Mouse (Mus musculus) urinary bladder, adult 18-20 months (tissue): ENCODE measurements around the gene Pacsin2.
"Not testable (repeated sequence)": the region's sequence is repeated elsewhere in the genome, so short reads cannot be mapped to it uniquely, and the experiment has no call there.

ENCODE experiments used
- DNase-seq, 2 experiments: peaks; one replicate each; pipeline ENCODE4 v3.0.0; 2022; ENCODE audit warnings: low spot score in 2 of 2, mixed read lengths in 2 of 2

Pacsin2 gene

DNA sequence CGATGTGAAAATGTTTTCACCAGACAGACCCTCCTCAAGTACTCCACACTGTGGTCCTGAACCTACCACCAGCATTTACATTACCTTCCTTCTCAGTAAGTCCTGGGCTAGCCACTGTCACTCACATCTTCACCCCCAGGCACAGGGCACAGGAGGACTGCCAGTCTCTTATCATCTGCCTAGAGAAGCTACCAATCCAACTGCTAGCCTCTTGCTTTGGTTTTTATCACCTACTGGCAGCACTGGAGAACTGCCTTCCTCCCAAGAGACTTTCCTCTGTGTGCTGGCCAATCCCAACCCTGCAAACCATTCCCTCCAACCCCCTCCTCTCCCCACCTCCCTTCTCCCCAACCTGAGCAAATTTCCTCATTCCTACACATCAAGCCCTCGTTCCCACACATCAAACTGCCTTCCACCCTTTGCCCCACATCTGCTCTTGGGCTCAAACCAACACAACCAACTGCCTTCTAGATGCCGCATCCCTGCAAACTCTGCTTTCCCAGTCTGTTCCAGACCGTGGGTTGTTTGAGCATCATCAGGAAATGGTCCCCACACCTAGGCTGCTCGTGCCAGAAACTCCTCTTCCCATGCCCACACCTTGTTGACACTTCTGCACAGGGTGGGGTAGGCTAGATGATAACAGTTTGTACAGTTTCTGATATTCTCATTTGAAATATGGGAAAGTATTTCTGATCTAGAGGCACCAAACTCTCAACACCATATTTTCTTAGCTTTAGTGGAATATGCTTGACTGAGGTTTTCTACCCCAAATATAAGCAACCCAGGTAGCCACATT, 40.6 kb downstream of the Pacsin2 start:
- DNase-seq: no peak

DNA sequence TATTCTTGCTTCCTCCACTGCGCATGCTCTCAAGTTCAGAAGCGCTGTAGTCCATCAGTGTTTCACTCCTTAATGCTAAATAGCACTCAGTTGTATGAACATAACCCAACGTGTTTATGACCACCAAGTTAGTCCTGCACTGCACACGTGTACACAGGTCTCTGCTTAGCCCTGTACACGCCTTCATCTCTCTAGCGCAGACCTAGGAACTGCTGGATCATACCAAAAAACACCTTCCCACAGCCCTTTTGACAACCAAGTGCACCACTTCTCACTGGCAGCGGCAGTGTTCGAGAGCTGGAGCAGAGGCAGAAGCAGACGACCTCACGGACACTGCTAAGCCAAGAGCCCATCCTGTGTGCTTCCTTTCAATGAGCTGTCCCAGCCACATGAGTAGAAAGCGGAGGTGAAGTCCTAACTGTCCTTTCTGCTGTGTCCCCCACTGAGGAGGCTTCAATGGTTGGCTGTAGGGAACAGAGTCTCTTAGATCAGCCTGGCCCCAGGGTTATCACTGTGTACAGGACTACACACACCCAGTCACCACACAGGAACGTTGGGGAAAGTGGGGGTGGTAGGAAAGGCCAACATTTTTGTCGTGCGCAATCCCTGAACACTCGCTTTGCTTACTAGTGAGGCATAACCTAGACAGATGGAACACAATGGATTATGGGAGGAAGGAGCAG, 42.0 kb downstream of the Pacsin2 start:
- DNase-seq: no peak

GRCm38 (mm10) chr15:83419562-83419961, 44.8 kb downstream of the Pacsin2 start:
- DNase-seq: no peak

DNA sequence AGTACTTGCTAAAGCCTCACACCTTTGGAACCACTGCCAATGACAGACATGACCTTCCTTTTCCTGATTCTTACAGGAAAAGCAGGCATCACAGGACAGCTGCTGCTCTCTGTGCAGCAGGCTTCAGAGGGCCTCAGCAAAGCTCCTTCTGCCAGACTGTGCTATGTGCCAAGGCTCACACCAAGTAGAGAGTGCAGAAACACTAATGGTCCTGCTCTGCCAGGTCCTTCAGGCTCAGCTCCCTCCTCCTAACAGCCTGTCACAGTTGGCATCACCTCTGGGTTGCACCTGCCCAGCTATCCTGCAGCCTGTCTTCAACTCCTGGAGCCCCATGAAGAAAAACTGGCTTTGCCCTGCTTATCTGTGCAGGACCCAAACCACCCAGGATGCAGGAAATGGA, 45.7 kb downstream of the Pacsin2 start:
- DNase-seq: no peak

- no peak for DNase-seq
Observed at GRCm38 (mm10) chr15:83417916-83418315, 46.5 kb downstream of the Pacsin2 start.

DNA sequence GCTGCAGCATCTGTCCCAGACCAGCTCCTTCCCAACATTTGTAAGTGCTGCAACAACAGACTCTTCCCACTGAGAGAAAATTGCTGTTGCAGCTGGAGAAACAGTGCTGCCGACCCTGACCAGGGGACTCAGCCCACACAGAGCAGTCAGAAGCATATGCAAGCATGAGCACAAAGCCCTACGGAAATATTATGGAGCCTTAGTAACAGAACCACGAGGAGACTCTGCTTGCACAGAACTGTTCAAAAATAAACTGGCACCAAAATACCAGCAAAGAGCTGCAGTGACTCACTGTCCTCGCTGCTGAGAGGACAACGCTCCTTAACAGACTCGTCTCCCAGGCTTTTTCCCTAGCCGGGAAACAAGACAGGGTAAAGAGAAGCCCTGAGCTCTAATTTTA, 47.0 kb downstream of the Pacsin2 start:
- DNase-seq: no peak

DNA sequence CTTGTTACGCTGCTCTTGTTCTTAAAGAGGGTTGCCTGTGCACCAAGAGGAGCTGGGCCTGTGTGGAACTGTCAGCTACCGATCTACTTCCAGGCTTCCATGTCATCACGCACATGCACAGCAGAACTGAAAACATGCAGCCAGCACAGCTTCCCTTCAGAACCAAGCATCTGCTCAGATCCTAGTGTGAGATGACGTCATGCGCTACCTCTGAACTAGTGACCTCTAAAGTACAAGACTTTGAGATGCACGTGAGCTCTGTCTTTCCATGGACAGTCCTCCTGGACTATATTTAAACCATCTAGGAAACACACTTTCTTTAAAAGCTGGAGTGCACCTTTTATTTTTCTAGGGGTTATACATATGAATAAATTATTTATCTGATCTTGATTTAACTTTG, 49.0 kb downstream of the Pacsin2 start:
- no peak for DNase-seq

DNA sequence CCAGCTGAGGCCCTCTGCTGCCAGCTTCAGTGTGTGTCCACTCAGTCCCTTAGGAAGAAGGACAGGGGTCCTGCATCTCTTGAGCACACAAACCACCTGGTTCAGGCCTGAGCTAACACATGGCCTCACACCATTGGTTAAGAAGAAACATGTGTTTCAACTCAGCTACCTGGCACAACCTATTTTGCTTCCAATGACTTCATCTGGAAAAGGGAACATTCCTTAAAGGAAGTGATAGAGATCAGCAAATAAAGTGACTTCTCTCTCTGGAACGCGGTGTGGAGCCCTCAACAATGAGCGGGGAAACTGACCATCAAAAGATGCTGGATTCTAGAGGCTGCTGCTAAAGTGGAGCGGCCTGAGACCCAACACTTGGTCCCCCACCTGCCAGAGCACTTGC, 52.8 kb downstream of the Pacsin2 start:
- DNase-seq: no peak

GRCm38 (mm10) chr15:83410735-83411134, 53.7 kb downstream of the Pacsin2 start:
- no peak for DNase-seq

- DNase-seq: no peak
Observed at GRCm38 (mm10) chr15:83410270-83410669, 54.1 kb downstream of the Pacsin2 start.

DNA sequence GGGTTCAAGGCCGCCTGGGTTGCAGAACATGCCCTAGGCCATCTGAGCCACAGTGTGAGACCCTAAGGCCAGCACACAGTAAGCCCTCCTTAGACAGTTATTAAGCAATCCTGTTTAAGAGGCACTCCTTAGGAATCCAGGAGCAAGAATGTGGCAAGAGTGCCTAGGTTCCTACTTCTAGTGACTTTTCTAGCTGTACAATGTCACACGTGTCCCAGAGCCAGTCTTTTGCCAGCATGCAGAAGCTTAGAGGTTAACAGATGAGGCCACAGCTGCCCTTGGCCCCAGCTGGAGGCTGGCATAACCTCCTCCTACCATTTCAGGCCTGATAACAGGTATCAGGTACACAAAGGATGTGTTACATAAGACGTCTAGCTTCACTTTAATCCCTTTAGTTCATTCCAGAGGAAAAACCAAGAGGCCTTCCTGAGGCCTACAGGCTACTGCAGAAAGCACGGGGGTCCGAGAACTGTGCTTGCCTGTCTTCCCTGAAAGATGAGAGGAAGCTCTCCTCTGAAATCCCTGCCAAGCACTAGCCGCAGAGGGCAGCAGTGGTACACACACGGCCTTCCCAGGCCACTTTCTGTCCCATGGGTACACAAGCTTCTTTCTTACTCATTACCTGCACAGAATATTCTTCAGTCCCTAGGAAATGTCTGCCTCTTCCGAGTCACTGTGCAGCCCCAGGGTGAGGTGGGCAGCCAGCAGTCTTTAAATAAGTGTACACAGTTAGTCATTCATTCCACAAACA, 55.5 kb downstream of the Pacsin2 start:
- no peak for DNase-seq

DNA sequence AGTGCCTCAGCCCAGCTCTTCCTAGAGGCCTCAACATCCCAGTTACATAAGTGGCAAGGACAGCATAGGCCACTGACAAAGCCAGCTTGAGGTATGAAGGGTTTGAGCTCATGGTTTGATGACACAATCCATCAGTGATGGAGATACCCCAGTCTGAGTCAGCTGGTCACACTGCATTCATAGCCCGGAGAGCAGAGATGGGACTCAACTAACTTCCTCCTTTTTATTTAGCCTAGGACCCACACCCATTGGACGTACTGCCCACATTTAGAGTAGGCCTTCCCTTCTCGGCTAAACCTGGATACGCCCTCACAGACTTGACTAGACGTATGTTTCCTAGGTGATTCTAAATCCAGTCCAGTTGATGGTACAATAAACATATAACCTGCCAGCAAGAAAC, 56.2 kb downstream of the Pacsin2 start:
- DNase-seq: no peak

DNA sequence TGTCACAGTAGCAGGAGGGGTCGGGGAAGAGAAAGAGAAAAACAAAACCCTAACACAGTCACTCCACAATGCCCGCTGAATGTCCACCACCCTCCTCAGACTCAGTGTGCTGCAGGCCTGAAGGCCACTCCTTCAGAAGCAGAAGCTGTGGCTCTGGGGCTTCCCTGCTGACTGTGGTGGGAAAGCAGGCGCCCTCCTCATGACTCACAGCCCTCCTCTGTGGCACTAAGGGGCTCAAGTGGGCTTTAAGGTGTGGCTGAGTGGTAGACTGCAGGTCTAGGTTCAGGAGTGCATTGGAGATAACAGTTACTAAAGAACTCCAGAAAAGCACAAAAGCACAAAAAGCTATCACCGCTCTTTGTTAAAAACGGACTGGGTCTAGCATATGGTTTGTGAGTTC, 56.9 kb downstream of the Pacsin2 start:
- DNase-seq: no peak

DNA sequence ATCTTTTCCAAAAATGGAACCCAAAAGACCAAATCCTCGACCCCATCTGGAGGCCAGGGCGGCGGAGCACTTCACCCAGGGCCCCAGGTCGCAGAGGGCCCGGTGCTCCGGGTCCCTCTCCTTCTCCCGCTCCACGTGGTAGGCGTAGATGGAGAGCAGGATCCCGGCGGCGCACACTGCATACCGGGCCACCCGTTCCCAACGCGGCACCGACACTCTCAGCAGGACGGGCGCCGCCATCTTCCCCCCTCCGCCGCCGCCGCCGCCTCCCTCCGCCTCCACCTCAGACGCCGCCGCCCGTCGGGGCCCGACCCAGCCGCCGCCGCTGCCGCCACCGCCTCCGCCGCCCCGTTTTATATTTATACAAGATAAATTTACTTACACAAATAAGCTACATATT, 58.5 kb downstream of the Pacsin2 start:
- DNase-seq: not testable (repeated sequence)

- no peak for DNase-seq
Observed at GRCm38 (mm10) chr15:83404008-83404407, 60.4 kb downstream of the Pacsin2 start.

GRCm38 (mm10) chr15:83403016-83403415, 61.4 kb downstream of the Pacsin2 start:
- DNase-seq: no peak

GRCm38 (mm10) chr15:83392722-83393121, 71.7 kb downstream of the Pacsin2 start:
- no peak for DNase-seq

GRCm38 (mm10) chr15:83387911-83388310, 76.5 kb downstream of the Pacsin2 start:
- peak in 1 of 2 experiments; percentile 31 for DNase-seq

DNA sequence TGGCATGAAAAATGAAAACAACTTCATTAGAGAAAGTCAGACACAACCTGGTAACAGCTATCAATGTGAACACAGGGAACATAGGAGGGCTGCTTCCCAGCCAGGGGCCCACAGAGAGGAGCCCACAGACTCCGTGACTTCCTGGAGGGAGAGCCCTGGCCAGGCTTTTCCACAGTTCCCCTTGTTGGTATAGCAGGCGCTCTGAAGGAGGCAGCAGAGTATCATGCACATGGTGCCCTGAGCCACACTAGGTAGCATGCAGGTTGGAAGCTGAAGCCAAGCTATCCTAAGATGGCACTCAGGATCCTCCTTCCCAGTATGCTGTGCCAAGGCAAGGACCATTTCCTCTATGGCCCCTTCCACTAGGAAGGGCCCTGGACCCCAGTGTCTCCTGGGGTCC, 80.8 kb downstream of the Pacsin2 start:
- no peak for DNase-seq

DNA sequence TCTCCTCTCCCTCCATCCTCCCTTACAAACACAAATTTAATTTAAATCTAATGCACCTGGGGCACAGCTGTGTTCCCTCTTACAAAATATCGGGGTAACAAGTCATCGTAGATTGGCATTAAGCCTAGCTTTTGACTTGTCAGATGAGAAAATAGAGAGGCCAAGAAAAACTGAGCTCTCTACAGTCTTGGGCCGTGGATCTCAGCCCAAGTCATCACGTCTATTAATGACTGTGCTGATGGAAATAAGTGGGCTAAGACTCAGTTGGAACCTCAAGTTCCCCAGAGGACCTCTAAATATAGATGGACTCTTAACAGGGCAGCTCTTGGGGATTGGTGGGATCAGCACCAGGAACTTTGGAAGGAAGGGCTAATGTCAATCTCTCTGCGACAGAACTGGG, 81.3 kb downstream of the Pacsin2 start:
- DNase-seq: no peak

GRCm38 (mm10) chr15:83382467-83382866, 81.9 kb downstream of the Pacsin2 start:
- no peak for DNase-seq

DNA sequence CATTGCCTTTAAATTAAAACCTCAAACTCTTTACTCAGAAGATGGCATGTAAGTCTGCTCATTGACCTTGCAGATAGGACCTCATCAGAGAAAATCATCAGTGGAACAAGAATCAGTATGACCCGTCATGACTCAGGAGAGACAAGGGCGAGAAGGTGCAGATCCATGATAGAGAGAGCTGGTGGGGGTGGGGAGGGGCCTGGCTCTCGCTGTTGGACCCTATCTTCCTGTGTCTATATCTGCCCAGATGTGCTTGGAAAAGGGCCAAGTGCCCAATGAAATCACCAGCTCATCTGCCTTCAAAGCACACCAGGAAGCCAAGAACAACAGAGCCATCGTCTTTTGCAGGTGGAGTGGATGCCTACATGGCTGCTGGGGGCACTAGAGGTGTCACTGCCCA, 87.3 kb downstream of the Pacsin2 start:
- DNase-seq: no peak

DNA sequence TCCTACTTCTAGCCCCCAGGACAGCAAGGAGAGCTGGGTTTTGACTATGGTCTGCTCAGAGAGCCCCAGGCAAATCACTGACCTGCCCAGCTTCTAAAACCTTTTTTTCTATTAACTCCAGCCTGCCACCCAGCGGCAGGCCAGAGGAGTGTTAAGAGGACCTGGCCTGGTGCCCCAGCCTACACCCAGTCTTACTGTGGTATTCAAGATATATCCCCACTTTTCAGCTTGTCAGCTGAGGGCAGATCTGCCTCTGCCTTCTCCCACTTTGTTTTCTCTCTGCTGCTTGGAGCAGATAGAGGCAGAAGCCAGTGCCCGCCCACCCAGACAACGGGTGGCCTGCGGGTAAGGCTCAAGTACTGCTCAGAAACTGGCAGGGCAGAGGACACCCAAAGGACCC, 89.3 kb downstream of the Pacsin2 start:
- peak; percentile 62 to 68 for DNase-seq
